Mouse (Mus musculus) urinary bladder, postnatal 25 days (tissue): ENCODE data around the gene Prps1l3.
"Not testable (repeated sequence)": the region's sequence is repeated elsewhere in the genome, so short reads cannot be mapped to it uniquely, and the experiment has no call there.

ENCODE experiments used
- DNase-seq: peaks from one replicate; pipeline ENCODE4 v3.0.0; 2022; ENCODE audit warnings: low spot score

Prps1l3 gene

DNA sequence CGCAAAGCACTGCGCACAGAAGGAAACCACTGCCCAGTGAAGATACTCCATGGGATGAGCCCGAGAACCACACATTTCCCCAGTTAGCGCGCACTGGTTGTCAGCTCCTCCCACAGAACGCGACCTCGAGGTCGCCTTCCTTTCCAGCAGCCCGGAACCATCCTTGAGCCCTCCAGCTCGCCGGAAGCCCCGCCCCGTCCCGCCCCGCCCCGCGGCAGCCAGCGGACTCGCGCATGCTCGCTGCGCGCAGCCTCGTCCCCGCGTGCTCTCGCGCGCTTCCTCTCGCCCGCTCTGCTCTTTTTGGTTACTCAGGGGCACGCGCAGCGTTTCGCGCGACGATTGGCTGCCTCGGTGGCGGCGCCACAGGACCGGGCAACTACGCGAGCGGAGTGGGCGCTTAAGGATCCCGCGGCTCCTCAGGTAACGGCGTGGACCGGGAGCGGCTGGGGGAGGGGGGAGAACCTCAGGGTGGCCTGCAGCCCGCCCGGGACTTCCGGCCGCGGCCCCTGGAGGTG, at the start of gene Prps1l3, which contains the start of gene Mipol1:
TSS of gene Prps1l3 (plus strand) at position 221 of the 515 bp plus-strand sequence.
TSS of gene Mipol1 (plus strand) at position 236 of the 515 bp plus-strand sequence.
- peak; percentile 77 for DNase-seq

DNA sequence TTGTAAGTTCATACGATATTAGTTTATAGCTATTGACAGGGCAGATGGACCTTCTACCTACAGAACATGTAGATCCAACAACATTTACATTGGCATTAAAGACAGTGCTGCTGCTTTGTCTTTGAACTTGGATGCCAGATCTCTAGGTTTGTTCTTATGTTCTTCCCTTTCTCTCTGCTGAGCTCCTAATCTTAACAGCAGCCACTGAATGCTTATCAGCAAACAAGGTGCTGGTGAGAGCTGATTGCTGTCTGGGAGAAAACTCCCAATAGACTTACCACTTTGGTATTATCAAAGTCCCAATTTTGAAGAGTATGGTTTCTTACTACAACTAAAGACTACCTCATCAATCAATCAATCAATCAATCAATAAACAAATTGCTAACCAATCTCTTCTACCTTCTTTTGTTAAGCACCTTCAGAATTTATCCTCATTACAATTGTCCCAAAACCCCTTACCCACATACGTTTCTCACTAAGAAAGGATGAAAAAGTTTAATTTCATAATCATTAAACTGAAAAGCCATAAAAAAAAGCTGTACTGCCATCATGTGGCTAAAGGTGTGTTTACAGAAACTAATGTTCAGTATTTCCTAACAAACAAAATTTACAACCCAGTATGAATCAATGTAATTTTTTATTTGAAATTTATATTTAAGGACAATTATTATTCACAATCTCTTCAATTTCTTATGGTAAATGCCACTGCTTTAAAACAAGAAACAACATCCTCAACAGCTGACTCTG, 45.6 kb upstream of the Prps1l3 start:
- DNase-seq, result no peak

DNA sequence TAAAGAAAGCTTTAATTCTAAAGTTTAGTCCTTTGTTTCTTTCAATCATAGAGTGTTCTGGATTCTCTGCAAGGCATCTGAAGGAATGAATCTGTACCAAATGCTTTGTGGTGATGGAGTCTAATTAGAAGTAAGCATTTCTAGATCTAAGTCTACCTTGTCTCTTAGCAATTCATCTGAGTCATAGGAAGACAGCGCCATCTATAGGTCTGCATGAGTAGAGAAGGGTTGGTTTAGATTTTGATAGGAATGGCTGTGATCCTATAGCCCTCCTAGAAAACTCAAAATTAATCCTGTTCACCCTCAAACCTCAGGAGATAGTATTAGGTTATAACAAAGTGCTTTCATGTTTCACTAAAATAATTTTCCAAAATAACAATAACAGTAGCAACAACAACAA, 44.7 kb upstream of the Prps1l3 start:
- DNase-seq, result no peak

DNA sequence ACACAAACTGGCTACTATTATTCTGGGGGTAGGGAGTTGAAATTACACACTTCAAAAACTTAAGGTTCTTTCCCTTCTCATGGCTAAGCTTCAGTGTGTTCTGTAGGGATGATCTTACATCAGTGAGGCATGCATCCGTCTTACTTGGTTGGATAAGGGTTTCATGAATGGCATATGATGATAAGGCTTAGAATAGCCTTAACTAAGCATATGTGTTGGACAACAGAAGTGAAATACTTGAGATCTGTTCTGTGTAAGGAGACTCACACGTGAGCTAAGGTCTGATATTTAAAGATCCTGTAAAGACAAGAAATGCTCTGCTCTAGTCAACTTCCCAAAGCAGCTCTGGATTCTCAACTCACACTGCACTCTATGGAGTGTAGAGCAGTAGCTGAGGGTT, 44.1 kb upstream of the Prps1l3 start:
- DNase-seq, result no peak

DNA sequence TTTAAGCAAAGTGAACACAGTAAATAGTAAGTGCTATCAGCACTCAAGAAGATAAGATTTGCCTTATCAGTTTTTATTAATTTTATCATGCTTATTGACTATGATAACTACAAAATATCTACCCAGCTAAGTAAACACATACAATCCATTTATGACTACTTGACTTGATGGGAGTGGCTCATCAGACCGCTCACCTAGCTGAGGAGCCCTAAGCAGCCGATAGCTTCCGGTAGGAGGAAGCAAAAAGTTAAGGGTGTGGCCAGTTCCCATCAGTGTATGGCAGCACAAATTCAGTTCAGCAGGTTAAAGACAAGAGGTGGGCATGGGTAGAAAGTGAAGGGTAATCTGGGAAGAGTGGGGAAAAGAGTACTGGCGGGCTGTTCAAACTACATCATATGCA, 43.2 kb upstream of the Prps1l3 start:
- DNase-seq, result no peak

DNA sequence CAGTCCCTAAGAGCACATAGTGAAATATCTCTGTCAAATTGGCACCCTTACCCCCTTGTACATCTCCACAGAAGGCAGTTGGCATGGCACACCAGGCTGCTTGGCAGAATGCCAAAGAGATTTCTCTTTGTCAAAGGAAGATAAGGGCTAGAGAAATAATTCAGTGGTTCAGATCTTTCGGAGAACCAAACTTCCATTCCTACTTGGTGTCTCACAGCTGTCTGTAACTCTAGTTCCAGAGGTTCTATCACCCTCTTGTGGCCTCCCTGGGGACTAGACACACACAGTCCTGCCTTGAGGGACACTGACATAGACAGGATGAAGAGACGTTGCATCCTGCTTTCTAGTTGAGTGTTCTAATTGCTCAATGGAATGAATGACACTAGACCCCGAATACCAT, 35.6 kb upstream of the Prps1l3 start:
- DNase-seq, result no peak

DNA sequence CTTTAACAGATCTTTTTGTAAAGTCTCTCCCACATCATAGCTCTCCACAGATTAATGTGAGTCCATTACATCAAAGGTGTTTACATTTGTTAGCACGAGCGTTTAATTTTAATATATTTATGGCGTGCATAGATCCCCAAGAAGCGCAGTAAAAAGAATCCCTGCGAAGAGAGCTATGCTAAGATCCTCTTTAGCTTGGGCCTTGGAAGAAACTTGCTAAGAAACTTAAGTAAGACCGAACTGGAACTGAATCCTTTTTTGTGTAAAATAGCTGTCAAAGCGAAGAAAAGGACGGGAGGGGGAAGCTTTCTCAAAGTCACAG, 34.0 kb upstream of the Prps1l3 start:
- DNase-seq, result no peak

DNA sequence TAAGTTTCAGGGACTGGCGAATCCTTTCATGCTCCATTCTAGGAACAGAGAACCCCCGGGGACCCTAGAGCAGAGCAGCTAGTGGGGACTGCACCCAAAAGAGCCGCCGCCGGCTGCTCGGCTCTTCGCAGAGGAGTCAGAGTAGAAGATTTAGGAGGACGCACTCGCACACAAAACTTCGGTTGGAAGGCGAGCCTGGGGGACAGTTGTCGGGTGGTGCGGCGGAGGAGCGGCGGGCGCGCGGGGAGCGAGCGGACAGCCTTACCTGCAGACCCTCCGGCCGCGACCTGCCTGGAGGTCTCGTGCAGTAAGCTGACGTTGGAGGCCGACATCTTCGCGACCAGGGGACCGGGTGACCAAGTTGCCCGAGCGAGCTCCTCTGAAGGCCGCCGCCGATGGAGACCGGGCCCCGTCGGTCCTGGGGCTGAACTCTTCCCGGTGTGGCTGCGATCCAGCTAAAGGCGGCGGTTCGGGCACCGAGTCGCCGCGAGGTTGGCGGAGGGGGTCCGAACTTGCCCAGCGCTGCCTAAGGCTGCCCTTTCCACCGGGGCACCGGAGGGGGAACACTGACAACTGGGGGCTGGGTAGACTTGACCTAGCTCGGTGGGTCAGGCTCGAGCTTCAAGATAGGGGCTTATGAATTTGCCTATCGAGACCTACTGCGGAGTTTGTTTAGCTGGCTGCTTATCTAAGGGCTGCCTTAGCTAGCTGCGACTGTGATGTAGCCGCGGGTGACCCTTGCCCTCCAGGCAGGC, 33.4 kb upstream of the Prps1l3 start:
- peak; percentile 27 for DNase-seq

DNA sequence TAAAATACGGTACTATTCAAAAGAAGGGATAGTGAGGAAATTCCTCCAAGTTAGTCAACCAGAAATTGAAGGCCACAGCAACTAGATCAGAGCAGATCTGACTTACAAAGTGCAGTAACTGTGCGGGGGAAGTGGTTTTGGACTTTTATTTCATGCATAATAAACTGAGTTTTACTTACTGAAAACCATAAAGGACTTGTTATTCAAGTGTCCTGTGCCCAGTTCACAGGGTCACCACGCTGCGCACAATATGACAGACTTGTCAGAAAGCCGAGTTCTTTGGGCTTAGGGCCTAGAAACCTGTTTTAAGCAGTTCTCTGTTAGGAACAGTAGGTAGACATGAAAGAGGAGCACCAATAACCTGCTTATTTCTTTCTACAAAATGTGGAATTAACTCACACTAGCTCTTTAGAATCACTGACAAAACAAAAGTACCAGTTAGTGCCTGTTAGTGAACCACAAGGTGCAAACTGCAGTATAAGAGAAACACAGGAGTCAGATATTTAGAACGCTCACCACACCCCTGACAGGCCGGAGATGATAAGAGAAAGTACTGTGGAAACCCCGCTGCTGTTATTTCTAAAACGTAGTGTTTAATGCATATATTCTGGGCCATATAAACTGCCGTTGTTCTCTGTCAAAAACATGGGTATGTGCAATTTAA, 32.7 kb upstream of the Prps1l3 start, which contains the start of gene Slc25a21:
TSS of gene Slc25a21 (minus strand) at position 110 of the 664 bp plus-strand sequence.
- DNase-seq, result no peak

DNA sequence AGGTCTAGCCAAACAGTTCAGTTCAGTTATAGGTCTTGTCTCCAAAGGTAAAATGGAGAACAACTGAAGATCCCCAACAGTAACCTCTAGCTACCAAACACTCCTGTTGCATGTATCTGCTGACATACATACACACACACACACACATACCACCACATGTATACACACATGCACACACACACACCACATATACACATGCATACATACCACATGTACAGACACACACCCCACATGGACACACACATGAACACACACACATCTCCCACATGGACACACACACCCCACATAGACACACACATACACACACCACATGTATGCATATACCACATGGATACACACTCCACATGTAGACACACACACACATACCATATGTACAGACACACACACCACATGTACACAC, 31.9 kb upstream of the Prps1l3 start:
- DNase-seq, result no peak

DNA sequence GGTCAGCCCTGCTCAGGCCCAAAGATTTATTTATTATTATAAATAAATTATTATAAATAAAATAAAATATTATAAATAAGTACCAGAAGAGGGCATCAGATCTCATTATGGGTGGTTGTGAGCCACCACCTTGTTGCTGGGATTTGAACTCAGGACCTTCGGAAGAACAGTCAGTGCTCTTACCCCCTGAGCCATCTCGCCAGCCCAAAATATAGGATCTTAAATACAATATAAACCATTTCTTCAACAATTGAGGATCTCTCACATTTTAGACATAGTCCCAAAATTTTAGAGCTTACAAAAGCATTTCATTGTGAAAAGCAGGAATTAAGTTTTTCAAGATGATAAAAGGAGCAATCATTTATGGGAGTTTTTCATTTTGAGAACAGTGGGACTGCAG, 30.8 kb upstream of the Prps1l3 start:
- DNase-seq, result no peak

DNA sequence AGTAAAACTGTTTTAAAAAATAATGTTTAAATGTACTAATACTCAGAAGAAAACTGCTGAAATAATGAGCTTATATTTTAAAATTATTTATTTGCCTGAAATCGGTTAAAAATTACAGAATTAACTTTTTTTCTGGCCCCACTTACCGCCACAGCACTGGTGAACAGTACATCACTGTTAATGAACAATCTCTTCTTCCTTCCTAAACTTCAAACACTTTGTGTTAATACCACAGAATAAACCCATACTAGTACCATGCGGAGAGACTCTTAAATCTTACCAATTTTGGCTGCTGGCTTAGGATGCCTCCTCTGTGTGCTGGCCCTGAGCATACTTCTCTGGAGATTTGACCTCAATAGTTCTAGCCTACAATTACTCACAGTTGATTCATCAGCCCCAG, 28.3 kb upstream of the Prps1l3 start:
- no peak for DNase-seq

DNA sequence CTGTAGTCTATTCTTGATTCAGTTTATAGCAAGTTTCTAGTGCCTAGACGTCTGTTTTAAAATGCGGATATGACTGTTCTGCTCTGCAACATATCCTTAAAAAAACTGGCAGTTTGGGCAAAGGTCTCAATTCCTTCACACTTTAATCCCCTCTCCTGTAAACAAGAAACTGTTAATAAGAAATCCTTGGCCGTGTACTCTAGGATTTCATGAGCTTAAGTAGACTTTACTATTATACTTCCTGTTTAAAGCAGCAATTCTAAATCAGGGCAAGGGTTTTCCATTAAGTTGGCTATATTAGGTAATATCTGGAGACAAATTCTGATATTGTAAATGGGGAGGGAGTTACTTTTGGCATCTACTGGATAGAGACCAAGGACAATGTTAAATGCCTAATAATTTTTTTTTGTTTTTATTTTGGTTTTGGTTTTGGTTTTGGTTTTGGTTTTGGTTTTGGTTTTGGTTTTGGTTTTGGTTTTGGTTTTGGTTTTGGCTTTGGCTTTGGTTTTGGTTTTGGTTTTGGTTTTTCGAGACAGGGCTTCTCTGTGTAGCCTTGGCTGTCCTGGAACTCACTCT, 25.8 kb upstream of the Prps1l3 start:
- no peak for DNase-seq

DNA sequence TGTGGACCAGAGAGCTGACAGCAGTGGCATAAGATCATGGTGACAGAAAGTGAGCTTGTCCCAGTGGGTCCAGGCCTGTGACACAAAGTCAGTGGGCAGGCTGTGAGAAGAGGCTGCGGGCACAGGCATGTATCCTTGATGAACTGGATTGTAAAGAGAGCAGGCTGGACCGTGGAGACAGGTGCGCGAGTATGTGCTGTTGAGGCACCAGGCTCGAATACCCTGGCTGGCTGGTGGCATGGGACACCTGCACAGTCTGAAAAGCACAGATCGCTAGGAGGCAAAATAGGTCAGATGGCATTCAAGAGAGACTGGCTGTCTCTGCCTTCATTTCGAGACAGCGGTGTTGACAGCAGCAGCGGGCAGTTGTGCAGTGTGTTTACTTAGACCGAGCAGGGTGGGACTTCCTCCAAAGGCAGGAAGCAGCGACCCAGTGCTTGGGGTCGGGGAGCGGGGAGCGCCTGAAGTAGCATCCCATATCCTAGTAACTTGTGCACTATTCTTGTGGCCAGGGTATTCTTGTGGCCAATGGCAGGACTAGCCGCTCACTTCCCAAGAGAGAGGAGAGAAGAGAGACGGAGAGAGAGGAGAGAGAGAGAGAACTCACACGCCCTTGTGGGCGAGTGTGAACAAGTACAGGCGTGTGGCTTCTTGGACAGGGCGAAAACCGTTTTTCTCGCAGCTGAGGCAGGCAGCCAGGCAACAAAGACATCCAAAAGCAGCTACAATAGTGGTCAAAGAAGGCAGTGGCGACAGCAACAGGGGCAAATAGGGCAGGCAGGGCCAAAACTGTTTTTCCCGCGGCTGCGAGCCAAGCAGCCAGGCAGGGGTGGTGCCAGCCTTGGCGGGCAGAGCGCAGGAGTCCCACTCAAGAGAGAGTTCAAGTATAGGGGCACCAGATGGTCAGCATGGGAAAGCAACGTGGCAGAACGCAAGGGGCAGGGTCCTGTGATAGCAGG, 18.6 kb upstream of the Prps1l3 start:
- DNase-seq, result peak; percentile 28

DNA sequence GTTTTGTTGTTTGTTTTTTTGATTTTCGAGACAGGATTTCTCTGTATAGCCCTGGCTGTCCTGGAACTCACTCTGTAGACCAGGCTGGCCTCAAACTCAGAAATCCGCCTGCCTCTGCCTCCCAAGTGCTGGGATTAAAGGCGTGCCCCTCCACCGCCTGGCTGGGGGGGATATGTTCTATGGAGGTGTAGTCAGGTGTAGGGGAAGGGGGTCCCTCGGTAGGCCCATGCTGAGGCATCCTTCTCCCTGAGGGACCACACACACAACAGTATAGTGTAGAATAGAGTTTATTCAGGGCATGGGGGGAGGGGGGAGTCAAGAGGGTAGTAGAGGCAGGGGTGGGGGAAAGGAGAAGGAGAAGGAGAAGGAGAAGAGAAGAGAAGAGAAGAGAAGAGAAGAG, 17.7 kb upstream of the Prps1l3 start:
- not testable (repeated sequence) for DNase-seq

DNA sequence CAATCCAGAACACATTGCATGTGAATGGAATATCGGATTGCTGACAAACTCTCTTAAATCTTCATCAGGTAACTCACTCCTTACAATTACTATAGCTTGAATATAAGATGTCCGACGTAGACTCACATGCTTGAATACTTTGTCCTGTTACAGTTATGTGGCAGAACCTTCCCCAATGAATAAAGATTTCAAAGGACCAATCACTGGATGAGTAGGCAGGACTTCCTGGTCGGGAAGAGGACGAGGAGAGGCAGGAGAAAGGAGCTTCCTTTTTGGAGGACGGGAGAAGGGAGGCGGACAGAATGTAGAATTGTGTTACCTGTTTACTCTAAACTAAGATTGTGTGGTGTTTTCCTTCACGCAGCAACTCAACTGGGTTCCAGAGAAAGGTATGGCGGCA, 3.8 kb upstream of the Prps1l3 start:
- DNase-seq, result no peak

DNA sequence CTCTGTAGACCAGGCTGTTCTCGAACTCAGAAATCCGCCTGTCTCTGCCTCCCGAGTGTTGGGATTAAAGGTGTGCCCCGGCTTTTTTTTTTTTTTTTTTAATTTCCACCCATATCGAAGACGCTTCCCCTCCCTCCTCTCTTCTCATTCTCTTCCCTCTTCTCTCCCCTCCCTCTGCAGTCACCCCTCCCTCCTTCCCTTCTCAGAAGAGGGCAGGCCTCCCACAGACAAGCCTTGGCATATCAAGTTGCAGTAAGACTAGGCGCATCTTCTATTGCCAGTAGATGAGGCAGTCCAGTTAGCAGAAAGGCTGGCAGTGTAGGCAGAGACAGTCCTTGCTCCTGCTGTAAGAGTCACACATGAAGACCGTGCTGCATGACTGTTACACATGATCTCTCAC, 2.4 kb upstream of the Prps1l3 start:
- no peak for DNase-seq

DNA sequence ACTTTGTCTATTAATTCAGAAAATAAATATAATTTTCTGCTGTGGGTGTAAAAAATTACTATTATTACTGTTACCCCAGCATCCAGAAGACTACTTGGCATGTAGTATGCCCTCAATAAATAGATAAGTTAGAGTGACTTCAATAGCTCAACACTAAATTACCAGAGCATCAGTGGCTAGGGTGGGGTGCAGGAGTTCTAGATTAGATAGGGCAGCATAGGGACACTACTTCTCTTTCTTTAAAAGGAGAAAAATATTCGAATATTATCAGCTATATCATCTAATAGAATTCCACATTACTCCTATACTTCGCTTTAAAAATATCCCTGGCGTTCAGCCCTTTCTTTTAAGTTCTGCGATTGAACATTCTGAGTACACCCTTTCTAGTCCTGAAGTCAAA, 509 bp upstream of the Prps1l3 start:
- no peak for DNase-seq

DNA sequence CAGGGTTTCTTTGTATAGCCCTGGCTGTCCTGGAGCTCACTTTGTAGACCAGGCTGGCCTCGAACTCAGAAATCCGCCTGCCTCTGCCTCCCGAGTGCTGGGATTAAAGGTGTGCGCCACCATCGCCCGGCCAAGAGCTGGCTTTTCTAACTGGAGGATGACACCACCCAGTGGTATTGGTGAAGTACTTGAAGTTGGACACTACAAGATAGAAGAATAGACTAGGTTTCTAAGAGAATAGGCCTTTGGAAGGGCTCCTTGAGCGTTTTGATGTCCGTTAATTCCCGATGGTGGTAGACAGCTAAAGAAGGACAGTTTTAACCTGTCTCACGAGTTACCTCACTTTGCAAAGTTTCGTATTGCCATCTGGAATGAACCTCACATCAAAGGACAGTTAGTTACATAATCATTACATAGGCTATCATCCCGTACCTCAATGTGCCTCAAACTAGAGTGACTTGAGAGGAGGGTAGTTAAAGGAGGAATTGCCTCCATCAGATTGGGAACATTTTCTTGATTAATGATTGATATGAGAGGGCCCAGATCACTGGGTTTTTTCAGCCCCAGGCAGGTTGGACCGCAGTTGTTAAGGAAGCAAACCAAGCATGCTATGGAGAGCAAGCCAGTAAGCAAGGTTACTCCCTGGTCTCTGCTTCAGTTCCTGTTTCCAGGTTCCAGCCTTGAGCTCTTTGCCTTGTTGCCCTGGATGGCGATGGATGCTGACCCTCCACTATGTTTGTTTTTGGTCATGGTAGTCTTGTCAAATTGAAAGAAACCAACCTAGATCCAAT, 1.1 kb downstream of the Prps1l3 start:
- DNase-seq, result no peak

DNA sequence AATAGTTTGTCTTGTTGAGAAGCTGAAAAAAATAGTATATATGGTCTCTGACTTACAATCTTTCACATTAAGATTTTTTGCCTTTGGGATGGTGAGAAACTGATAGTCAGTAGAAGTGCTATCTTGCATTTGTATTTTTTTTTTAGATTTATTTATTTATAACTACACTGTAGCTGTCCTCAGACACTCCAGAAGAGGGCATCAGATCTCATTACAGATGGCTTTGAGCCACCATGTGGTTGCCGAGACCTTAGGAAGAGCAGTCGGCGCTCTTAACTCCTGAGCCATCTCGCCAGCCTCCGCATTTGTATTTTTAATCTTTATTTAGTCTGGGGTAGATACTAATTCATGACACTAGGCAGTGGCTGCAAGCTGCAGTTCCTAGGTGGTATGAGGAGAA, 3.2 kb downstream of the Prps1l3 start:
- DNase-seq, result no peak
